Mouse (Mus musculus): ENCODE data around the gene Gjb3. TPM values are rescaled to one million over a fixed set of nuclear protein-coding genes. Genes with fewer than 3 reads are reported as not detected.

Gjb3 gene
- total RNA-seq, 2 experiments from 2014 or later: 0.20 to 0.62 TPM

DNA sequence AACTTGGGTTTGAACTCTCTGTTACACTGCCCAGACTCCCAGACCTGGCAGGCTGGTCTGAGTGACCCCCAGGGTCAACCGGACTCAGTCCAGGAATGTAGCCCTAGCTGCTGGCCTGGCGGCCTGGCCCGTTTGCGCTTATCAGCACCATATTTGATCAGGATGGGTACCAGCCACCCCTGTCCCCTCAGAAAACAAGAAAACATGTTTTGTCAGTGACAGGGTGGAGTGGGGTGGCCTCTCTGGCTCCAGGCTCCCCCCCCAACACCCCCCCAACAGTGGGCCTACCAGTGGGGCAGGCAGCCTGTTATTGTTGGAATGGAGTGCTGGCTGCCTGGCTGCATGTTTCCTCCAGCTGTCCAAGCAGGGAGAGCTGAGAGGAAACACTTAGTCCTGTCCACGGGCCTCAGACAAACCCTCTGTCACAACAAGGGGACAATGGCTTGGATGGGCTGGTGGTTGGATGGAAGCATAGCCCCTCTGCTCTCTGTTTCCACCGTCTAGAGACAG, 41.5 kb downstream of the Gjb3 start:
- DNase-seq (ENCODE audit: low spot score in 2 of 2): no peak

DNA sequence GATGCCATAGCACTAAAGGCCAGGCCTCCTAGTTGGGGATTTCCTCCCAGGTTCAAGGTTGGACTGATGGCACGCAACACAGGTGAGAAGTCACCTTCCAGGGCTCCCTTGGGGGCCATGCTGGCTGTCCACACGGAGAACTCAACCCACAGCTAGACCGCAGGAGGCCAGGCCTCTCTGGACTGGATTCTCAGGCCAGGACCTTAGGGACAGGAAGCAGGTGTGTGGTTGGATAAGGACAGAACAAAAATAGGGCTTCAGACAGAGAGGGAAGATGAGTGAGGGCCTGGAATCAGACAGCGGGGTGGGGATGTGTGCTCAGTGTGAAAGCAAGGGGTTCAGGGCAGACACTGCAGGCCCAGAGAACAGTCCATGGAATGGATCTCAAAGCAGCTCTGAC, 43.7 kb downstream of the Gjb3 start:
- no peak for DNase-seq (ENCODE audit: low spot score in 2 of 2)

DNA sequence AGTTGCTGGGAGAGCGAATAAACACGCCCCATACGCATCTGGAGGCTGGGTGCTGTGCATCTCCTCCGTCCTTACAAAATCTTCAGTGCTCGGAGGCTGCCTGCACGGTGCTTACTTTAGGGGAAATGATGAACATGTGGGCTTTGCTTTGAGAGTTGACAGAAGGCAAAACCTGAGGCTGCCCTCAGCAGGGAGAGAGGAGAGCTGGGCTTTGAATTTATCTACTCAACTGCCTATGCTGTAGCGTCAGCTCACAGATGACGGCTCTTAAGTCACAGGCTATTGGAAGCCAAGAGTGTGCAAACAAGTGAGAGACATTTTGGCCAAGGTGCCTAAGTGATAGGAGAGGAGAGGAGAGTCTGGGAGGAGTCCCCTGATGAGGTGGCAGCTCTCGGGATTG, 51.4 kb downstream of the Gjb3 start:
- no peak for DNase-seq (ENCODE audit: low spot score in 2 of 2)

DNA sequence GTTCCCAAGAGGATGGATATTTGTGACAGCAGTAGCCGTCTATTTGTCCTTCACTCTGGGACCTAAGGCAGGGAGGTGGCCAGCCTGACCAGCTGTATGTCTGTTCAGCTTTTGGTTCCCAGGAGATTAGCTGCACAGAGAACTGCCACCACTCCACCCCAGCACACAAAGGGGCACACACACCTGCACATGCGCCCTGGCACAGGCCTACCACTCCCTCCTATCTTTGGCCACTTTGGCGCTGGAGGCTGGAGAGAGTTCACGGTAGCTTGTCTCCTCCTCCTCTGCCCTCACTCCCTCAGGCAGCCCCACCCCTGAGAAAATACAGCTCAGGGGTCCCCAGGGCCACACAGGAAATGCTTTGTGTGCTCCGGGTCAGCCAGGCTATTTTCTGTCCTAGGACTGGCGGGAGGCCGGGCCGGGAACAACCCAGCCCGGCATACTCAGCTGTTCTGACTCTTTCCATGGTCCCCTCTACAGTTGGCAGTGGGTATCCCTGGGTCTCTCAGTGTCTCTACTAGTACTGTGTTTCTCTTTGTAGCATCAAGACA, 52.1 kb downstream of the Gjb3 start:
- no peak for DNase-seq (ENCODE audit: low spot score in 2 of 2)

Other genes starting within 250 kb of the Gjb3 start
- gene Tmem35b, start 207.2 kb downstream of the Gjb3 start, total RNA-seq (2021): 10 to 100 TPM; 12.8 to 18.1 TPM
- gene Dlgap3, start 161.6 kb downstream of the Gjb3 start, total RNA-seq (2021): 10 to 100 TPM; 14.8 to 16.1 TPM
- 10 to 100 TPM; 36.9 to 40.2 TPM for gene Smim12, start 87.1 kb downstream of the Gjb3 start, total RNA-seq (2021)
- gene Gja4, start 16.8 kb downstream of the Gjb3 start, total RNA-seq (2021): 10 to 100 TPM; 12.0 to 13.9 TPM
- gene Gjb4, start 23.2 kb upstream of the Gjb3 start, total RNA-seq (2021): not detected
- 1 to 10 TPM in 1 of 2 experiments, under 1 TPM in 1; 0.65 to 1.1 TPM for gene Gjb5, start 27.3 kb upstream of the Gjb3 start, total RNA-seq (2021)

Measured in adrenal gland, postnatal 4 days (tissue).